Mouse (Mus musculus): ENCODE data around the gene Inhbc.

DNA sequence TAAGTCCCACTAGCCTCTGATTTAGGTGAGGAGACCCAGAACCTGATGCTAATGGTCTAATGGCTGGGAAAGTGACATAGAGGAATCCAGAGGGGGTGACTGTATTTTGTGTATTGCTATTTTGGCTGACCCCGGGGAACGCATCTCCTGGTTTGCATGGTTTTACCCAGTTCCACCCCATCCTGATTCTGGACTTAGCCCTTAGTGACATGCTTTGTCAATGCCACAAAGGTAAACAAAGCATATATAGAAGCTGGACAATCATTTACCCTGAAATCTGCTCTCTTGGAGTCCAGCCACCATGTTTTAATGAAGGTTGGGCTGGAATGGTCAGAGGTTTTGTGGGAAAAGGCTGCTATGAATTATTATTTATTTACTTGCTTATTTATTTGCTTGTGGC lies 2.0 kb downstream of the Inhbc start:
- TF ChIP-seq CTCF (IDR thresholded peaks at IDR 0.05; ENCODE audit: low read depth), result no peak
- TF ChIP-seq EP300 (IDR thresholded peaks at IDR 0.05; ENCODE audit: low read depth), result no peak

Data from heart, postnatal 0 days (tissue).